In the genomic region with DNA sequence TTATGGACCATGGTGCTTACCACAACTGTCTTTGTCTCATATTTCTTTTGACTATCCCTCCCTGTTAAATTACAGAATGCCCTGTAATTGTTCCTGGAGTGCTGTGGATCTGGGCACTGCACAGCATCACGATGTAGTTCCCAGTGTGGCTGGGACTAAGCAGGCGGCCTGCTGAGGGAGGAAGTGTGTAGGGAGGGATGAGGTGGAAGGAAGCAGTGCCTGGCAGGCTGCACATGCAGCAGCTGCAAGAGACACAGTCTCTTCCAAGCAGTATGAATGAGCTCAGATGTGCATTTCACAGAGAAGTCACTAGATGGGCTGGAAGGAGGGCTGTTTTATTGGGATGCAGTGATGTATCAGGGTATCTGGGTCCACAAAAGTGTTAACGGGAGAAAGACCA, we compare ENCODE assay signal across 9 mouse cellular contexts. TPM values are rescaled to one million over a fixed set of nuclear protein-coding genes. Genes with fewer than 3 reads are reported as not detected.
DNase-seq lines count a peak whose midpoint lies in the region; ATAC-seq lines count a peak whose summit lies in the region.
"Had no signal": no experiment of that assay in that cellular context is flagged by ENCODE, and none has a peak within 500 bp of the region (broad histone marks: within the 10 kb centered on the region; RNA-seq: fewer than 3 reads in every experiment).

No protein-coding gene starts in this region.

- peak; percentile 5 to 13 for DNase-seq in heart, postnatal 10 days
- no peak for DNase-seq in heart, adult 8-10 months (ENCODE audit: low spot score)
- no peak for DNase-seq in adrenal gland, postnatal 4 days (ENCODE audit: low spot score in 2 of 2)

- H3K4me3 ChIP-seq in hindbrain, embryonic 16.5 days (ENCODE audit: low read length) = no peak overlapping the region
- no peak overlapping the region for H3K4me3 ChIP-seq in neural tube, embryonic 13.5 days
- H3K4me3 ChIP-seq: liver, embryonic 15.5 days had no signal

- H3K9me3 ChIP-seq in hindbrain, embryonic 16.5 days (ENCODE audit: control insufficient read depth, low read length) = no peaks in the 10 kb centered on the region
- H3K9me3 ChIP-seq in neural tube, embryonic 13.5 days = no peaks in the 10 kb centered on the region
- H3K9me3 ChIP-seq: liver, embryonic 15.5 days had no signal

- 0 out of 2 replicates have a peak overlapping the region, but pooled peaks have one; percentile 31 for H3K9ac ChIP-seq in hindbrain, embryonic 16.5 days (ENCODE audit: low read depth, low read length)
- no peak overlapping the region; the same call in 1 of the 2 replicates for H3K9ac ChIP-seq in neural tube, embryonic 13.5 days
- H3K9ac ChIP-seq: liver, embryonic 15.5 days had no signal

- 0 out of 2 replicates have a peak, but pooled peaks have one; percentile 22 for ATAC-seq in common myeloid progenitor, adult 5-6 weeks (replicated peaks; ENCODE audit: low read depth, poor library complexity, severe bottlenecking)
- ATAC-seq in hindbrain, embryonic 16.5 days = peak; percentile 88
- peak; percentile 75 for ATAC-seq in neural tube, embryonic 13.5 days (ENCODE audit: low read depth)
- no peak for ATAC-seq in erythroblast, adult 5-6 weeks (replicated peaks; ENCODE audit: low FRiP score, poor library complexity, severe bottlenecking)
- no peak; the same call in 1 of the 2 replicates for ATAC-seq in megakaryocyte progenitor cell, adult 5-6 weeks (replicated peaks; ENCODE audit: poor library complexity)

- WGBS in hindbrain, embryonic 16.5 days = 16% methylated on average over 3 of the region's 3 CpGs
- 31% methylated on average over 3 of the region's 3 CpGs for WGBS in neural tube, embryonic 13.5 days

- H3K4me1 ChIP-seq in hindbrain, embryonic 16.5 days (ENCODE audit: control insufficient read depth, insufficient read depth, low read depth, low read length) = peaks cover 13% of the 10 kb centered on the region
- peaks cover 25% of the 10 kb centered on the region for H3K4me1 ChIP-seq in neural tube, embryonic 13.5 days (replicated peaks)
- H3K4me1 ChIP-seq: liver, embryonic 15.5 days had no signal

- no peaks in the 10 kb centered on the region for H3K27me3 ChIP-seq in hindbrain, embryonic 16.5 days (replicated peaks; ENCODE audit: control insufficient read depth, insufficient read depth, low read length)
- H3K27me3 ChIP-seq in neural tube, embryonic 13.5 days = no peaks in the 10 kb centered on the region
- H3K27me3 ChIP-seq: liver, embryonic 15.5 days had no signal

- no peaks in the 10 kb centered on the region for H3K36me3 ChIP-seq in hindbrain, embryonic 16.5 days (ENCODE audit: control insufficient read depth, insufficient read depth, low read length)
- H3K36me3 ChIP-seq in neural tube, embryonic 13.5 days = peaks cover 4% of the 10 kb centered on the region; the same call in 1 of the 2 replicates
- H3K36me3 ChIP-seq: liver, embryonic 15.5 days had no signal

- intact Hi-C loops in heart, postnatal 10 days (cut with DNase I) = loop anchor here (5.0 to 10.0 kb wide), 3 partner anchors 110 to 1892 kb away; no protein-coding TSS in a partner anchor

- H3K4me2 ChIP-seq in hindbrain, embryonic 16.5 days (ENCODE audit: low read length) = no peak overlapping the region
- no peak overlapping the region for H3K4me2 ChIP-seq in neural tube, embryonic 13.5 days
- H3K4me2 ChIP-seq: liver, embryonic 15.5 days had no signal

- peak overlapping the region; percentile 57 for H3K27ac ChIP-seq in hindbrain, embryonic 16.5 days (ENCODE audit: low read depth, low read length)
- H3K27ac ChIP-seq in neural tube, embryonic 13.5 days (replicated peaks) = peak overlapping the region; percentile 38
- H3K27ac ChIP-seq: liver, embryonic 15.5 days had no signal

RNA-seq across cellular contexts. Expression of a gene that starts 14.4 kb away (rescaled TPM):
- total RNA-seq in heart, postnatal 10 days (2021) = 10 to 100 TPM; 18.0 to 18.2 TPM
- 10 to 100 TPM; 12.4 to 17.2 (median 16.0) TPM for total RNA-seq in heart, adult 8-10 months (2022)
- total RNA-seq in common myeloid progenitor, adult 5-6 weeks (2017) = 30.4 and 52.3 TPM in 2 replicates
- 52.4 and 54.9 TPM in 2 replicates for polyA plus RNA-seq in hindbrain, embryonic 16.5 days (2015; fragmentation: Nextera tagmentation; extraction: Ambion mirVana)
- polyA plus RNA-seq in neural tube, embryonic 13.5 days (2015; fragmentation: Nextera tagmentation; extraction: Ambion mirVana) = 46.5 and 48.7 TPM in 2 replicates
- total RNA-seq in adrenal gland, postnatal 4 days (2021) = 10 to 100 TPM; 23.7 to 25.0 TPM
- total RNA-seq in erythroblast, adult 5-6 weeks (2015; ENCODE audit: low replicate concordance) = 7.3 and 8.6 TPM in 2 replicates
- total RNA-seq in erythroblast, adult 5-6 weeks (2017; ENCODE audit: low replicate concordance) = 4.7 and 6.2 TPM in 2 replicates
- 33.7 and 35.0 TPM in 2 replicates for total RNA-seq in megakaryocyte progenitor cell, adult 5-6 weeks (2015)
- total RNA-seq in megakaryocyte progenitor cell, adult 5-6 weeks (2017) = 36.5 and 58.1 TPM in 2 replicates

RNA-seq across cellular contexts. Expression of a gene that starts 14.5 kb away (rescaled TPM):
- under 1 TPM; 0.12 to 0.17 TPM for total RNA-seq in heart, postnatal 10 days (2021)
- under 1 TPM; 0.11 to 0.41 (median 0.25) TPM for total RNA-seq in heart, adult 8-10 months (2022)
- not detected in 2 replicates for total RNA-seq in common myeloid progenitor, adult 5-6 weeks (2017)
- polyA plus RNA-seq in hindbrain, embryonic 16.5 days (2015; fragmentation: Nextera tagmentation; extraction: Ambion mirVana) = 1.3 and 1.6 TPM in 2 replicates
- 0.40 and 0.79 TPM in 2 replicates for polyA plus RNA-seq in neural tube, embryonic 13.5 days (2015; fragmentation: Nextera tagmentation; extraction: Ambion mirVana)
- 1 to 10 TPM in 1 of 2 experiments, not detected in 1; 2.6 TPM for total RNA-seq in adrenal gland, postnatal 4 days (2021)
- total RNA-seq in erythroblast, adult 5-6 weeks (2015; ENCODE audit: low replicate concordance) = 1.7 TPM in 1 of 2 replicates, not detected in the other
- 0.68 TPM in 1 of 2 replicates, not detected in the other for total RNA-seq in erythroblast, adult 5-6 weeks (2017; ENCODE audit: low replicate concordance)
- 0.15 and 0.46 TPM in 2 replicates for total RNA-seq in megakaryocyte progenitor cell, adult 5-6 weeks (2015)
- 0.12 TPM in 1 of 2 replicates, not detected in the other for total RNA-seq in megakaryocyte progenitor cell, adult 5-6 weeks (2017)
- polyA plus RNA-seq: liver, embryonic 15.5 days had no signal

Comparison
In these comparisons a context has a peak if more than half of its experiments do, and no peak if none do; other contexts are left out.
1. DNase-seq: peak in heart, postnatal 10 days (2 of 2); none in heart, adult 8-10 months (single experiment) and adrenal gland, postnatal 4 days (0 of 2).
2. ATAC-seq: peak in common myeloid progenitor, adult 5-6 weeks (single experiment), hindbrain, embryonic 16.5 days (single experiment) and neural tube, embryonic 13.5 days (single experiment); none in erythroblast, adult 5-6 weeks (single experiment) and megakaryocyte progenitor cell, adult 5-6 weeks (single experiment).